Mouse (Mus musculus): ENCODE data around the gene Rbp1.
A peak's percentile ranks its signal among the peaks of the same experiment; 100 is the strongest.

Rbp1 gene

DNA sequence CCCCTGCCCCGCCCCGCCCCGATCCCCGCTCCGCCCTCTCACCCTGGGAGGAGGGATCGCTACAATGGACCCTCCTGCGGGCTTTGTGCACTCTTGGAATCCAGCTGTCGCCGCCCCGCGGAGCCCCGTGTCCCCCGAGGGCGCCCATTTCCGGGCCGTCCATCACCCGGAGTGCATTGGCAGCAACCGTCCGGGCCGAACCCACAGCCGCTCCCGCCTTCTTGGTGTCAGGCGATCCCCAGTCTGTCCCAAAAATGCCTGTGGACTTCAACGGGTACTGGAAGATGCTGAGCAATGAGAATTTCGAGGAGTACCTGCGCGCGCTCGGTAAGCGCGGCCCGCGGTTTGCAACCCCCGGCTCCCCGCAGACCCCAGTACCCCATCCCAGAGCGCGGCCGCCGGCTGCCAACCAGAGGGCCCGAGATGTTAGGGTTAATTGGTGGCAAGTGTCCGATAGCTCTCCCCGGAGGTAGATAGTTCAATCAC lies 2.0 kb downstream of the Rbp1 start:
- peak; percentile 59 to 66 for DNase-seq (ENCODE audit: low spot score in 2 of 2)

DNA sequence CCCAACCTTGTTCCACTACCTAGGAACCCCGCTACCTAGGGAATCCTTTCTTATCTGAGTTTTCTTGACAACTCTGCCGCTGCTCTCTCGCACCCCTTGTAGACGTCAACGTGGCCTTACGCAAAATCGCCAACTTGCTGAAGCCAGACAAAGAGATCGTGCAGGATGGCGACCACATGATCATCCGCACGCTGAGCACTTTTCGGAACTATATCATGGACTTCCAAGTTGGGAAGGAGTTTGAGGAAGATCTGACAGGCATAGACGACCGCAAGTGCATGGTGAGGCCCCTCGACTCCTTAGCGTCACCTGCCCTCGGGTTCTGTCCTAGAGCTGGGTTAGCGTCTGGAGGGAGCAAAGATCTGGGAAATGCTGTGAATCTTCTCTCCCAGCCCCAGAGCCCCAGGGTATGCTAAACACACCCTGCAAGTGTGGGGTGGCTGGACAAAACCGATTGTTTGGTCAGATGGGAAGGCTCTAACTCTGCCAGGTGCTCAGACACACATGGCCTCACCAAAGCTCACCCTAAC lies 2.7 kb downstream of the Rbp1 start:
- DNase-seq (ENCODE audit: low spot score in 2 of 2) = no peak

DNA sequence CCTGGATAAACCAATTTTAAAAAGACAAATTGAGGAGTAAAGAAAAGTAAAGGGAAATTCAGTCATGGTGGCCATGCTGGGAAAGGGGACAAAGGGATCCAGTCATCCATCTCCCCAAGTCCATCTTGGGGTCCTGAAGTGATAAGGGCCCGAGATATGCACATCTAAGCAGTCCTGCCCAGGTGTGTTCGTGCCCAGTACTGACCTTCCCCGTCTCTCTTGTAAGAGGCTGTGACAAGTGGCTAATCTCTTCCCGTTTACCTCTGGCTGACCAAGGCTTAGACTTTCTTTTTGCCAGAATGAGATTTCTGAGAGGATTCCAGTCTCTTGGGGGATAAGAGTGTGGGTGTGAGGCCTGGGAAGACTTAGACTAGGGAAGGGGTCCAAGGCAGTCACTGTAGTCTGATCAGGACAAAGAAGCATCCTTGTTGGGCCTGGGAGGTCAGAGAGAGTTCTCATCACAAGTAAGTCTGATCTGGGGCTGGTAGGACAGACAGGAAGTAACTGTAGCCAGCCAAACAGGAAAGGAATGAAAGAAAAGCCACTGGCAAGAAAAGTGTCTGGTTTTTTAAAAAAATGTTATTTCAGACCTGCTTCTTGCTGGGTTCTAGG lies 5.3 kb downstream of the Rbp1 start:
- DNase-seq (ENCODE audit: low spot score in 2 of 2) = peak; percentile 52 to 54

DNA sequence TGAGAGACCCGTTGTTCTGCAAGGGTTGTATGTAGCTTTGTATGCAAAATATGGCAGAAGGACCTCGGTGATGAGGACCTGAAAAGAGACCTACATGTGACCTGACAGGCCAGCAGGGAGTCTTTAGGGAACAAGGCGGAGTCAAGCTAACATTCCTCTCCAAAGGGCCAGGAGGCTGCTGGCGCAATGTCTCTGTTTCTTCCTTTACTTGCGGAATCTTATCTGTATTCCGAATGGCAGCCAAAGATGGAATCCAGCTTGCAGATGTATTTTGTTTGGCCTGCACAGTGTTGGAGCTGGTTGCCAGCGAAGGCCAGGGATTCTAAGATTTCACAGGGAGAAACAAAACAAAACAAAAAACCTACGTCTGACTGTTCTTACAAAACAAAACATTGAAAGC lies 6.0 kb downstream of the Rbp1 start:
- peak; percentile 82 to 90 for DNase-seq (ENCODE audit: low spot score in 2 of 2)

DNA sequence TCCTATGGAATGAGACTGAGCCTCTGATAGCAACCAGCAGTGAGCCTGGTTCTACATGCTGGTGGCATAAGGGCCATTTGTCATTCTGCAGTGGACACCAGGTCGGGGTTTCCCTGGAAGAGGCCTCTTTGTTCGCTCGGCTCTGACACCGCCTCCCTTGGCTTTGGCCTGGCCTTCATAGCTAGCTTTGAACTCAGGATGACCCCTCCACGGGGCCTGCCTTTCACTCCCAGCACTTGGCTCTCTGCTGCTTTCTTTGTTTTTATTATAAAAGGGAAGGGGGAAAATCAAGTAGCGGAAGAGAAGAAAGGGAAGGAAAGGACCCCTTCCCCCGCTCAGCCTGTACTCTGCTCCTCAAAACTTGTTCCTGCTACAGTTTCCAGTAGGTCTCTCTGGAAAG lies 7.0 kb downstream of the Rbp1 start:
- peak; percentile 51 to 65 for DNase-seq (ENCODE audit: low spot score in 2 of 2)

DNA sequence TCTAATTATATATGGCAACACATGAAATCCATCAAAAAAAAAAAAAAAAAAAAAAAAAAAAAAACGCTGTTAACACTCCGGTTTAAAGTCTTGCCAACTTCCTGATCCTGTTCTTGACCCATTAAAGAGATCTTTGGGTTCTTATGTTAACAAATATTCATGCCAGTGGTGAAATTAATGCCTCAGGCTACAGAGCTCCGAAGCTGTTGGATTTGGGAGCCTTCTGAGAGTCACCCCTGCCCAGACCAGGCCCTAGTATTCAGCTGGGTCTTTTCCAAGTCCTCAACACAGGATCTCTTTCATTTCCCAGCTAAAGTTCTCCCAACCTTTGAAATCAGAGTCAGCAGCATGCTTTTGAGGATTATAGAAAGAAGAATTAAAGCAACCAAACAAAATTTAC lies 7.8 kb downstream of the Rbp1 start:
- DNase-seq (ENCODE audit: low spot score in 2 of 2) = no peak

DNA sequence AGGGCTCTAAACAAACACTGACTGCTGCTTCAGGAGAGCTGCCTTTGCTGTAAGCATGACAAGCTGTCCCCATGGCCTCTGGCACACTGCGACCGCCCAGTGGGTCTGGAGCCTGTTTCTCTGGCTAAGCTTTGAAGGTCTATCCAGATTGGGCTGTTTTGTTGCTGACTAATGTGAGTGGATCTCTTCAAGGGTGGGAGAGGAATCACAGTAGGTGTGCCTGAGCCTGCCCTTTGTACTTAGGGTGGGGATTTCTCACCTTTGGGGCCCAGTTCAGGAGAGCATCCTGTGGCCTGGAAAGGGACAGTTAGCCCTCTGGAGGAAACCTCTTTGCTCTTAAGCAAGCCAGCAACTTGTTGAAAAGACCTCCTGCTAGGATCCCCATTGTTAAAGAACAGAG lies 10.3 kb downstream of the Rbp1 start:
- DNase-seq (ENCODE audit: low spot score in 2 of 2) = no peak

DNA sequence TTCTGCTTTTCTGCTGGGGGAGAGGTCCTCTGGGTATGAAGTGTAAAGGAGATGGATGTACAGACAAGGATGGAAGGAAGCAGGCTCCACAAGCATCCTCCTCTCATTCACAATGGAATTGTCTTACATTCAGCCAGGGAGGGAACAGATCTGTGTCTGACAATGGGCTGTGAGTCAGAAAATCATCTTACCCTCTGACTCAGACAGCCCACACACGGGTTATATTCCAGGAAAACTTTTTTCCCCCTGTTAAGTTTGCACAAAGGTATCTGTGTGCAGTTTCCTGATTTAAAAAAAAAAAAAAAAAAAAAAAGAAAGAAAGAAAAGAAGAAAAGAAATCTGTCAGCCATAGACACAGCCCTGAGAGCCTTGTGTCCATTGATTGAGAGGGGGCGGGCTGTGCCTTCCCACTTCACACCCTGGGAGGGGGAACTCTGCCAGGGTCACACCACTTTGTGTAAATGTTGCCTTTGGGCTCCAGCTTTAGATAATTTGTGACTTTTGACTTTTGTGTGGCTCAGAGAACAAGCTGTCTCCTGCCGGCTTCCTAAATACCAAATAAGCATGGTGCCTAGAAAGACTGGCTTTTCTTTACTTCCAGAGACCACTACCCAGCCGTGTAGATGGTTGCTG lies 11.3 kb downstream of the Rbp1 start:
- no peak for DNase-seq (ENCODE audit: low spot score in 2 of 2)

DNA sequence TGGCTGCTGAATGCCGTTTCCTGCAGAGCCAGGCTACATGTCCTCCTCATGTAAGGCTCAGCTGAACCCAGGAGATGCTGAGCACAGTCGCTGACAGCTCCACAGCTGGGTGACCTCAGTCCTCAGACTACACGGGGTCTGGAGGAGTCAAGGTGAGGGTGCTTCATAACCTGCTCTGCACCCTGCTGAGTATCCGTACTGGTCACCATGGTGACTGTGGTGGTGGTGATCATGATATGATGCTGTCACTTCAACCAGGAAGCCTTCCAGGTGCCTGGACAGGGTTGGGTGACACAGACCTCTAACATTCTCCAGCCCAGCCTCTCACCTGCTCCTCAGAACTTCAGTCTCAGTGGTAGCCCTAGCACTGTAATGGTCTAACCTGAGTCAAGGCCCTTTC lies 15.1 kb downstream of the Rbp1 start:
- no peak for DNase-seq (ENCODE audit: low spot score in 2 of 2)

DNA sequence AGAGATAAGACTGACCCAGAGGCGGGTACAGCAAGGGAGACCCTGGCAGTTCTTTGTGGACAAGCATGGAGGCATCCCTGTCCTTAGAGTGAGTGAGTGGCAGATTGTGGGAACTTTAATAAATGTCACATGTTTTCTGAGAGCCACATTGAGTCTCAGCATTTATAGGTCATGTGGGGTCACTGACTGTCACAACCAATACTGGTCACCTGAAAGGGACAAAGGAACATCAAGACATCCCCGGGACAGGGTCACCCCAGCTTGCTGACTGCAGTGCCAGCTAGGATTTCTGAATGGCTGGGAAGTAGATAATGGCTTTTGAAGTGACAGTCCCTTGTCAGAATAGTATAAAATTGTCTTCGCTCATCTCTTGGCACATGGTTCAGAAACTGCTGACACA lies 16.3 kb downstream of the Rbp1 start:
- DNase-seq (ENCODE audit: low spot score in 2 of 2) = no peak

DNA sequence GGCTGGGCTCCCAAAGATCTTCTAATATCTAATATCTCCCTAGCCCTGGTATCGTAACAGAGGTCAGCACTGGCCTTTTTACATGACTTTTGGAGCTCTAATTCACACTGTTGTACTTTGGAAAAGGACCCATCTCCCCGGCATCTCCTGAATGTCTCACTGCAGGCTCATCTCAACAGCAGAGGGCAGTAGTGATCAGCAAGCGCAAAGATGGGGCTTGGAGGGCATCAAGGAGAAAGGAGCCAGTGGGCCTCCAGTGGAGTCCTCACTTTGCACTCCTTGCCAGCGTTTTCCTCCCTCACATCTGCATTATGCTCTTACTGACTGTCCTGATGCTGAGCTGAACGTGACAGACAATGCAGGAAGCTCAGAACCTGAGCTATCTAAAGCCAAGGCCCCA lies 19.9 kb downstream of the Rbp1 start:
- DNase-seq (ENCODE audit: low spot score in 2 of 2) = no peak

DNA sequence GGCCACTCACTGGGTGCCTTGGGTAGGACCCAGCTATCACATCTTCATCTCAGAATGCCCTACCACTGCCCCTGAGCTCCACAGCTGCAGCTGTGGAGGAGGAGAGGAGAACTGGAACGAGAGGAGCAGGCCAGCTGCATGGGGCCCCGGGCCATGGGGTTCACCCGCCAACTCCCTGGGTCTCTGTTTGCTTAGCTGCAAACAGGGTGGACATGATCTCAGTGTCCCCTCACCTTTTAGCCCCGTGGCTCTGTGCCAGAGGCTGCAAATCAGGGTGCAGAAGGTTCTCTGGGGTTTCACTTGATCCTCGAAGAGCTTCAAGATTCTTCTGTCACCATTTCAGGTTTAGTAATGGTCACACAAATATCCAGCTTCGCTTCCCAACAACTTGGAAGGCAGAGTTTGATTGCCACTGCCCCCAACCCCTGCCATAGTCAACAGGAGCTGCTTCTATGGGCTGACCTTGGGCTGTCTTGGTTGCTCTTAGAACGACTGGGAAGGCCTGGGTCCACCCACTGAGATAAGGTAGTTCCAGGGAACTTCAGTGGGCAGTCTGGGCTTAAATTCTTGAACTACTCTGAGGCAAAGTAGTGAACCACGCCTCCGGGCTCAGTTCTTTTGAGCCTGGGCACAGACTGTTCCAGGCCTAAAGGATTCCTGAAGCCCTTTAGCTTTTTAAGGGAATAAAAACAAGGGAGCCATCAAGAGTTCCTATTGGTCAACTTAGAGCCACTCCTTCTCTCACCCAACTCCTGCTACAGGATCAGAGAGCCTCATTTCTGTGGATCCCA lies 22.8 kb downstream of the Rbp1 start:
- no peak for DNase-seq (ENCODE audit: low spot score in 2 of 2)

DNA sequence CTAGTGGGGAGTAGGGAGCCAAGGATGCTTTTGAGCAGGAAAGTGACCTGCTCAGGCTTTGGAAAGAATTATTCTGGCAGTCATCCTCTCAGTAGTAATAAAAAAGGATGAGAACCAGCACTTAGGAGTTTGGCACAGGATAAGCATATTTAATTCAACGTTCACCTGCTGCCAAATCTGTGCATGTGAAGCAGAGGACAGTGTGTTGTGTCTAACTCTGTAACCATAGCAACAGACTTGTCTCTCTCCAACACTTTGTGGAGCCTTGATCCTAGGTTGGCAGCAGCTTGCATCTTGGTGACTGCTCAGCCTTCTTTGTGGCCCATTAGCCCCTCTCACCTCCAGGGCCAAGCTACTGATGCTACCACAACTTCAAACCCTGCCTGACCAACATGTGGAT lies 28.2 kb downstream of the Rbp1 start:
- no peak for DNase-seq (ENCODE audit: low spot score in 2 of 2)

DNA sequence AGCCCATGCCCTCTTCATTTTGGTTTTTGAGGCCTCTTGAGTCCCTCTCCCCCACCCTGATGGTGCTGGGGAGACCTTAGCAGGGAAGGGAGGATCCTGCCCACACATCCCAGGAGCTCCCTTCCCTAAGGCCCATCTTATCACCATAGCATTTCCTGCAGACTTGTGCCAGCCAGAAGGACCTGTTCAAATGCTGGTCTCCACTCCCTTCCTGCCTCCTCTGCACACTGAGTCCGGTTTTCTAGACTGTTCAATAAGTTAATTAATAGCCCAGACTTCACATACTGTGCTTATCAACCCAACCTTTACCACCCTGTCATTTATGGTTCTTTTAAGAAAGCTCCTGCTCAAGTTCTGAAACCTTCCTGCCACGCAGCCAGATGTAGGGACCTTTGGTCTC lies 43.9 kb downstream of the Rbp1 start:
- DNase-seq (ENCODE audit: low spot score in 2 of 2) = no peak

DNA sequence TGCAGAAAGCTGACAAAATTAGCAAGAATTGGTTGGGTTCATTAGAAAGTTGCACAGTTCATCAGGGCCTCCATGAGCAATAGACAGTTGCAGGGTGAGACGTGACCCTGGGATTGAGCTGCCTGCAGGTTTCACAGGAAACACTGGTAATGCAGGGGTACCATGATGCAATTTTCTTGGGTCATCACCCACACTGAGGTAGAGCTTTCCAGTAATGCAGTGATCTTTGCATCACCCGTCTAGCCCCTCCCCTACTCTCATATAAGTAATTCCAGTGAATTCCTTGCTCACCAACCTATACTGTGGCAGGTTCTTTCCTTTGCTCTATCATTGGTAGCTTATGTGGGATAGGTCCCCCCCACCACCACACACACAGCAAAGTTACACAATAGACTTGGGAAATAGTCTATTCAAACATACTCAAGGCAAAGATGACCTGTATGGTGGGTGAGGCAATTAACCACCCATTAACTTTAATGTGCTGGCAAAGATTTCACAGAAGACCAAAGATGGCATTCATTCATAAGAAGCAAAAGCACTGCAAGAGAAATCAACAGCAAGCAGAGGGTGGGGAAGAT lies 57.5 kb downstream of the Rbp1 start:
- DNase-seq (ENCODE audit: low spot score in 2 of 2) = no peak

DNA sequence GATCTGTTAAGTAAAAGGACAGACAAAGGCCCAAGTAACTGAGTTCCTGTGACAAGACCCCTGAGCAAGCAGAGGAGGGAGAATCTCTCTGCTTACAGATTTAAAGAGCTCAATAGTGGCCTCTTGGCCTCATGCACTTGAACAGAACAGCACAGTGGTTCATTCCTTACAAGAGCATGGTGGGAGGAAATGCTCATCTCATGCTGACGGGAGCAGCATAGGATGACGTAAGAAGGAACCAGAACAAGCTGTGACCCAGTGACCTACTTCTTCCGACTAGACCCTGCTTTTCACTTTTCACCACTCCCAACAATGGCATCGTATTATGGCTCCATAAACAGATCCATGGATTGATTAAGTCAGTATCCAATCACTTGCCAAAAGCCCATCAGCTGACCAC lies 59.5 kb downstream of the Rbp1 start:
- no peak for DNase-seq (ENCODE audit: low spot score in 2 of 2)

DNA sequence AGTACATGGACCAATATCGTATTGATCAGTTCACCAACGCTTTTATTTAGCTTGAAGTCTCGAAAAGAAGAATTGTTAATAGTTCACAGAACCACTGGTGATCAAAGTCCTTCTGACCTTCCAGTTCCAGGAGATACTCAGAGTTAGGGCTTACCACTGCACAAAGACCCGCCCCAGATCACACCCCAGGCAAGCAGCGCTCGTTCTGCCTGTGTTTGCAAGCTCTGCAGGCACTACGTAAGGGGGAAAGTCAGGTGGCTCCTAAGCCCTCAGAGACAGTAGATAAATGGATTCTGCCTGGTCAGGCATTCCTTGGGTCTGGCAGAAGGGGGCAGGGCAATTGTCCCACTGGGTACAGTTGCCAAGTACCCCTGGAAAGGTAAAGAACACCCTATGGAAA lies 62.3 kb downstream of the Rbp1 start:
- no peak for DNase-seq (ENCODE audit: low spot score in 2 of 2)

DNA sequence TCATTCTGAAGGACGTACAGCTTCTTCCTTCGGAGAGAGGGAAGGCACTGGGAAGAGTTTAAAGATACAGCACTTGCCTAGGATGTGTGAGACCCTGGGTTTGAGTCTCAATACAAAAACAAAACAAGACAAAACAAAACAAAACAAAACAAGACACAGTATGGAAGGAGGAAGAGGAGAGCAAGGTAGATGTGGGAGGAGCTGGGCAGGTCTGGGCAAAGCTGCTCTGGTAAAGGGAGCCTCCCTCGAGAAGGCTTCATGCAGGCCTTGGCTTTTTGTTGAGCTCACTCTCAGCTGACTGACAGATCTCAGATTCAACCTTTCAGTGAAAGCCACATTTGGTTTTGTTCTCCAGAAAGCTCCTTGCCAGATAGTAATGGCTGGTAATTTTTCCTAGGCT lies 63.1 kb downstream of the Rbp1 start, which contains the start of gene Rbp2:
Gene Rbp2, plus strand, starts transcription at position 301 of the 400 bp plus-strand sequence.
- no peak for DNase-seq (ENCODE audit: low spot score in 2 of 2)

DNA sequence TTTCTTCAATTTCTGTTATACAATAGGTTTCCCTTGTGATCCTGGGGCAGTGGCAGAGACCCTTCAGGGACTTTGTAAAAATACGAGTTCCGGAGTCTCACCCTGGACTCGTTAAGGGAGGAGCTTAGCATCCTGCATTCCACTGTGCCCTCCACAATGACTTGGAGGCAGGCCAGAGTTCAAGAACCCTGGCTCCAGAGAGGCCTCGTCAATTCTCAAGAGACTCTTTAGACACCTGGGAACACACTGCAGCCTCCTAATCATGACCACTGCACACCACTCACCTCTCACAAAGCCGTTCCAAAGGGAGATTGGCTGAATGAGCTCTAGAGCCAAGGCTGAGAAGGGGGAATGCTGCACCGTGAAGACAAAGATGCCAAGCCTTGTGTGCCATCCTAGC lies 64.5 kb downstream of the Rbp1 start:
- DNase-seq (ENCODE audit: low spot score in 2 of 2) = no peak

DNA sequence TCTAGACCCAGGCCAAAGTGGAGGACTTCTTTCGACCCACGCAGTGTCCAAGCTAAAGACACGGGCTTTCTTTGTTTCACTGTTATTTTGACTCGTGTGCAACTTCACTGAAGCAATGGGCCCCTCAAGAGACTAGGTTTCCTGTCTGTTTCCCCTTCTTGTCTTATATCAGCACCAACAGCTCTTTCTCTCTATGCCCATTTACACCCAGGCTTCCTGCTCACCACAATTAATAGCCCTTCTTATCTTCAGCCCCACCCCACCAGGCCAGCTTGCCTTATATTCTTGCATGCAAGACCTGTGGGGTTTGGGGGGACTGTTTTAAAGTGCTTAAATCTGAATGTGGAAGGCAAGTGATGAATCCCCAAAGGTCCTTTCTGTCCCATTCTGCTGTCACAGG lies 66.8 kb downstream of the Rbp1 start:
- DNase-seq (ENCODE audit: low spot score in 2 of 2) = no peak

DNA sequence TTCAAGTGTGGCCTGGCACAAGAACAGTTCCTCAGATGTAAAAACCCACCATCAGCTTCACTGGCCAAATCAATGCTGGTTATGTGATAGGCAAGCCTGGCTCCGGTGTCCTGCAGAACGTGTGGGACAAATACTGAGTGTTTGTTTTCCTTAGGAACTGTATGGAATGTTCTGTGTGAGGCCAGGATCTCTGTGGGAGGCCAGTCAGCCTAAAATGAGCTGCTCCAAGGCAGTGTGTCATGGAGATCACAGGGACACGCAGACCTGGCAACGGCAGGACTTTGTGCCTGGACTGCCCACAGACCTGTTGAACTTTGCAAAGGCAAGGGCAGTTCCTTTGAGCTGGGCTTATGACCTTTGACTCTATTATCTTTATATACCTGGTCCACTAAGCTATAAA lies 67.4 kb downstream of the Rbp1 start:
- DNase-seq (ENCODE audit: low spot score in 2 of 2) = peak in 1 of 2 experiments; percentile 10

DNA sequence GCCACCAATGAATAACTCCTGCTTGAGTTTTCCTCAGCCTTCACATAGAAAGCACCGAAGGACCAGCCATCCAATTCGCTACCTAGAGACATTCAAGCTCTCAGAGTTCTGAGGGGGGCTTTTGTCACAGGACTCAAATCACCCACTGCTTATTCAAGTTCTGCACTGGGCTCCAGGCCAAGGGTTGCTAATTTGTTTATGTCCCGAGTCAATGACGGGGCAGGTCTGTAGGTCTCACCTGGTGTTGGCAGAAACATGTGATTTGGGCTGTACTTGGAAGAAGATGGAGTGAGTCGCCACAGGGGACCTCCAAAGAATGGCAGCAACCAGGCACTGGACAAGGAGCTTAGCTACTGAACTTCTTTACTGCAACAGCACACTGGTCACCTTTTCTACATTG lies 68.3 kb downstream of the Rbp1 start:
- no peak for DNase-seq (ENCODE audit: low spot score in 2 of 2)
